Mouse (Mus musculus) cerebellum, postnatal 4 days (tissue): ENCODE data around the gene Fbxl15.

ENCODE experiments used
- DNase-seq, 2 experiments: peaks; one replicate each; pipeline ENCODE4 v3.0.0; 2022; ENCODE audit warnings: low spot score in 2 of 2, mixed read lengths in 1 of 2

The Fbxl15 gene

DNA sequence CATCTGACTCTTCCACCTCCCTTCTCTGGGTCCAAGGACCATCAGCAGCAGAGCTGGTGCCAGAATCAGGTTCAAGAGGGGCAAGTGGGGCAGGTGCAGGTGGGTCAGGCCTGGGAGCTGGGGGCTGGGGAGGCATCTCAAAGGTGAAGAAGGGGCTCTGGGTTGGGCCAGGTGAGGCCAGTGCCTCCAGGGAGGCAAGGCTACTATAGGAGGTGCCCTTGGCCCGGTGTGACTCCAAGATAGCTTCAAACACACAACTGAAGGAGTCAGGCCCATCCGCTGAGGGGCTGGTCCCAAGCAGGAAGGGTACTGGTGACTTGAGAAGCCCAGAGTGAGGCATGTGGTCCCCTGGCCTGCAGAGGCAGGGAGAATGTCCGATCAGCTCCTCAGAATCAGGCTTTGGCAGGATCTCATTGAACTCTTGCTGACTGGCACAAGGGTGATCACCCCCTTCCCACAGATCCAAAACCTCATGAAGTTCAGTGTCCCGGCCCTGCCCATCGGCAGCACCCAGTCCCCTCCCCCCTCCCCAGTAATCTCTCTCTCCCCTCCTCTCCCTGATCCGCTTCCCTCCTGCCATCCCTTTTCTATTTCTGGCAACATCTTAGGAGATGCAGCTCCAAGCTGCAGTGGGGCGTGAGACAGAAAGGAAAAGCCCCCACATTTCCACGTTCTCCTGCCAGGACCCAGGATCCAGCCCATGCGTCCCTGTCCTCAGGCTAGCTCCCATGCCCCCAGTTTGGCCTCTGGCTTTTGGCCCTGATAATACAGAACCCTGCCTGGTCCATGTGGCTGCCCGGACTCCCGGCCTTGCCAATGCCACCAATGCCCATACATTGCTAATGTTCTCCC is 5.6 kb upstream of the Fbxl15 start:
- DNase-seq, result no peak

GRCm38 (mm10) chr19:46322996-46323572 is 4.9 kb upstream of the Fbxl15 start:
- no peak for DNase-seq

- no peak for DNase-seq
Measured at GRCm38 (mm10) chr19:46323716-46324115, 4.3 kb upstream of the Fbxl15 start.

DNA sequence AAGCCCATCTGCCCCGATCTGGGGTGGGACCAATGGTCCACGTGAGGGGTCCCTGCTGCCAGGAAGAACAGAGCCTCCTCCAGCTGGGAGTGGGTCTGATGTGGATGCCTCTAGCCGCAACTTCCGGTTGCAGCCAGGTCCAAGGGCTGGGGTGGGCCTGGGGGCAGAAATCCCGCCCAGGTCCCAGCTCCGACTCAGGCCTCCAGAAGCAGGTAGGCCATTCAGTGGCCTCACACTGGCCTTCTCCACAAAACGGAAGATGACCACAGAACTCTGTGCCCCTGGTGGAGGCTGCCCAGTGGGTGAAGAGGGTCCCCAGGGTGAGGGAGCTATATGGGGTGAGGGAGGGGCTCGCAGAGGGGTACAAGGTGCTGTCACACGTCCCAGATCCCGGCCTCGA is 3.6 kb upstream of the Fbxl15 start:
- no peak for DNase-seq

GRCm38 (mm10) chr19:46324918-46325317 is 3.1 kb upstream of the Fbxl15 start:
- DNase-seq, result no peak

- no peak for DNase-seq
Measured at GRCm38 (mm10) chr19:46326019-46326755, 1.8 kb upstream of the Fbxl15 start.

GRCm38 (mm10) chr19:46326756-46327305 is 1.2 kb upstream of the Fbxl15 start, which contains the start of gene Psd:
TSS of gene Psd (minus strand) at chr19:46327156.
- peak in 1 of 2 experiments; percentile 74 for DNase-seq

GRCm38 (mm10) chr19:46327531-46328064 is 386 bp upstream of the Fbxl15 start:
- no peak for DNase-seq

- DNase-seq, result no peak
Measured at GRCm38 (mm10) chr19:46329031-46329641, 1.2 kb downstream of the Fbxl15 start.

DNA sequence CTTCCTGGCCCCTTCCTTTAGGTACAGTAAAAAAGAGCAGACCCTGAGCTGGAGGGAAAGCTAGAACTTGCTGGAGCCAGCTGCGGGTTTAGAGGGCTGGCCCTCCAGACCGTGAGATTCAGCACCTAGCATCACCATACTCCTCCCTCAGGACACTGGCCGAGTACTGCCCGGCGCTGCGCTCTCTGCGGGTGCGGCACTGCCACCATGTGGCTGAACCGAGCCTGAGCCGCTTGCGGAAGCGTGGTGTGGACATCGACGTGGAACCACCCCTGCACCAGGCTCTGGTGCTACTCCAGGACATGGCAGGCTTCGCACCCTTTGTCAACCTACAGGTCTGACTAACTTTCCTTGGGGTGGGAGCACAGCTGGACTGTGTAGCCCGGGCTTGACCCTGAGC is 2.0 kb downstream of the Fbxl15 start:
- DNase-seq, result peak; percentile 67 to 81

GRCm38 (mm10) chr19:46330696-46331095 is 2.7 kb downstream of the Fbxl15 start:
- DNase-seq, result no peak

DNA sequence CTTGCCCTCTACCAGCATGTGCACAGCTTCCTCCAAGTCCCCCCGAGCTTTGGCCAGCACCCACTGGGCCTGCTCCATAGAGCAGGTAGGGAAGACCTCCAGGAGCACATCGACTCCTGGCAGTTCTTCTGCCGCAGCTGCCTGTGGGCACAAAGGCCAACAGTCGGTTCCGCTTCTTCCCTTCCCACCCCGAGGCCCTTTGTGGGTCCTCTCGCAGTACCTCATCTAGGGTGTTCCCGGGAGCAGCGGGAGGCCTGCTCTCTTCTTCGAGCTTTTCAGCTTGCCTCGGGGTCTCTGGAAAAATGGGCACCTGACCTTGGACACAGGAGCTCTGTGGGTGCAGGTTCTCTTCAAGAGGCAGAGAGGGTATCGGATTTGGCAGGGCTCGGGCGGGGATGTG is 3.3 kb downstream of the Fbxl15 start:
- DNase-seq, result no peak

DNA sequence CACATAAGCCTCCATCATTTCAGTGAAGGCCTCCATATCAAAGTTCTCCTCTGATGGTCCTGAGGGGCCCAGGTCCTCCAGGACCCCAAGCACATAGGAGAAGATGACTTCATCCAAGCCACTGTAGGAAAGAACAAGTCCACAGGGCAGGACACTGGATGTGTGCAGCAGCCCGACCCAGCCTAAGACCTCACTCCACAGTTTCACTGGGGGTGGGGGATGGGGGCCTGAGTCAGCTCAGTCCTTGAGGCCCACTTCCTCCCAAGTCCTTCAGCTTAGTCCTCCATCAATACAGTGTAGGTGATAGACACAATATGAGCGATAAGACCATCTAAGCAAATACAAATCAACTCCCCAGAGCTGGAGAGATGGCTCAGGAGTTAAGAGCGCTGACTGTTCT is 4.0 kb downstream of the Fbxl15 start:
- DNase-seq, result no peak

DNA sequence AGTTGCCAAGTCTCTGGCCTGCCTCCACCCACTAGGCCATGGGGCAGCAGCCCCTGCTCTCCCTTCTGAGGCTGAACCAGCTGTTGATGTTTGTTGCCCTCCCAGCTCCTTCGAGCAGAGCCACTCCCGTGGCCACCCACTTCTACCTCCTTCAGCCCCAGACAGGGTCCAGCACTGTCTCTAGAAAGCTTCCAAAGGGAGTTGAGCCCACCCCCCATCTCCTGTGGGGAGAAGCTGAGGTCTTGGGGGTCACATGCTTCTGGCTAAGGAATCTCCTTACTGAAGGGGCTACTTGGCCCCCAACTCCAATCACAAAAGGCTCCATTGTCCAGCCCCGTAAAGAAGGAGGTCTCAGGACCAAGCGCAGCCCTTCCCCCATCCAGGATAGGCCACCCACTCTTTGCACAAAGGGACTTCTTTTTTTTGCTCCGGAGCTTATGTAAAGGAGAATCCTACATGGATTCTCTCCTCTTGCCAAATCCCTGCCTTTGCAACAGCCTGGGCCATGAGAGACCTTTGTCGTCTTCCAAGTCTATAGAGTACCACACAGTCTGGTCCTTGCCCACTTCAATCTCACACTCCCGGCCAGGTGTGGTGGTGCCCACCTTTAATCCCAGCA is 4.8 kb downstream of the Fbxl15 start:
- no peak for DNase-seq

- no peak for DNase-seq
Measured at GRCm38 (mm10) chr19:46333906-46334305, 5.9 kb downstream of the Fbxl15 start.

- DNase-seq, result no peak
Measured at GRCm38 (mm10) chr19:46337719-46338330, 9.8 kb downstream of the Fbxl15 start.

GRCm38 (mm10) chr19:46338331-46338936 is 10.4 kb downstream of the Fbxl15 start, which contains the start of gene Cuedc2:
TSS of gene Cuedc2 (minus strand) at chr19:46338702.
- DNase-seq, result peak; percentile 94 to 99

GRCm38 (mm10) chr19:46338942-46339286 is 10.9 kb downstream of the Fbxl15 start:
- no peak for DNase-seq

GRCm38 (mm10) chr19:46339287-46339971 is 11.4 kb downstream of the Fbxl15 start:
- DNase-seq, result peak in 1 of 2 experiments; percentile 59
